Mouse (Mus musculus): ENCODE measurements around the gene Racgap1. TPM values are rescaled to one million over a fixed set of nuclear protein-coding genes. Genes with fewer than 3 reads are reported as not detected.
A peak's percentile ranks its signal among the peaks of the same experiment; 100 is the strongest.

The Racgap1 gene
- total and polyA plus RNA-seq, 2 experiments from 2014 or later = 27.2 to 32.9 TPM

GRCm38 (mm10) chr15:99644776-99645175 lies 6.7 kb downstream of the Racgap1 start:
- TF ChIP-seq CTCF (IDR thresholded peaks at IDR 0.05) = no peak
- H3K4me1 ChIP-seq (ENCODE audit: insufficient read depth, low read length) = peaks cover 10% of the 10 kb centered on the region; the same call in 1 of the 2 replicates
- H3K27me3 ChIP-seq (ENCODE audit: insufficient read depth, low read length) = no peaks in the 10 kb centered on the region
- H3K9ac ChIP-seq (replicated peaks; ENCODE audit: low read length, poor library complexity, severe bottlenecking) = no peak overlapping the region
- DNase-seq (ENCODE audit: low spot score) = peak; percentile 65
- WGBS = 17% methylated on average over 7 of the region's 7 CpGs
- H3K36me3 ChIP-seq (ENCODE audit: insufficient read depth, low read length) = no peaks in the 10 kb centered on the region
- 0 out of 2 replicates have a peak, but pooled peaks have one; percentile 56 for ATAC-seq (ENCODE audit: low FRiP score)
- H3K27ac ChIP-seq (ENCODE audit: low read depth, low read length) = peak overlapping the region; percentile 33; the same call in 1 of the 2 replicates
- H3K4me3 ChIP-seq (ENCODE audit: low read depth, low read length) = no peak overlapping the region
- peak overlapping the region; percentile 1; the same call in 1 of the 2 replicates for H3K4me2 ChIP-seq (ENCODE audit: low read depth, low read length, poor library complexity, severe bottlenecking)
- no peaks in the 10 kb centered on the region for H3K9me3 ChIP-seq (ENCODE audit: low read length)

GRCm38 (mm10) chr15:99643832-99644231 lies 7.6 kb downstream of the Racgap1 start:
- Histone ChIP-seq H3K36me3 (ENCODE audit: insufficient read depth, low read length) (no peaks in the 10 kb centered on the region), H3K27me3 (ENCODE audit: insufficient read depth, low read length) (no peaks in the 10 kb centered on the region), H3K9me3 (ENCODE audit: low read length) (no peaks in the 10 kb centered on the region), H3K4me1 (ENCODE audit: insufficient read depth, low read length) (peaks cover 10% of the 10 kb centered on the region; the same call in 1 of the 2 replicates), H3K27ac (ENCODE audit: low read depth, low read length) (no peak overlapping the region), H3K4me3 (ENCODE audit: low read depth, low read length) (no peak overlapping the region), H3K4me2 (ENCODE audit: low read depth, low read length, poor library complexity, severe bottlenecking) (no peak overlapping the region), H3K9ac (replicated peaks; ENCODE audit: low read length, poor library complexity, severe bottlenecking) (no peak overlapping the region)
- 63% methylated on average over 10 of the region's 10 CpGs for WGBS
- no peak for TF ChIP-seq CTCF (IDR thresholded peaks at IDR 0.05)
- no peak for ATAC-seq (ENCODE audit: low FRiP score)
- DNase-seq (ENCODE audit: low spot score) = no peak

GRCm38 (mm10) chr15:99642622-99643021 lies 8.8 kb downstream of the Racgap1 start:
- Histone ChIP-seq H3K27ac (ENCODE audit: low read depth, low read length) (no peak overlapping the region), H3K4me2 (ENCODE audit: low read depth, low read length, poor library complexity, severe bottlenecking) (no peak overlapping the region), H3K9ac (replicated peaks; ENCODE audit: low read length, poor library complexity, severe bottlenecking) (no peak overlapping the region), H3K36me3 (ENCODE audit: insufficient read depth, low read length) (no peaks in the 10 kb centered on the region), H3K4me3 (ENCODE audit: low read depth, low read length) (no peak overlapping the region), H3K27me3 (ENCODE audit: insufficient read depth, low read length) (no peaks in the 10 kb centered on the region), H3K4me1 (ENCODE audit: insufficient read depth, low read length) (peaks cover 10% of the 10 kb centered on the region; the same call in 1 of the 2 replicates), H3K9me3 (ENCODE audit: low read length) (no peaks in the 10 kb centered on the region)
- ATAC-seq (ENCODE audit: low FRiP score) (no peak), DNase-seq (ENCODE audit: low spot score) (no peak)
- 63% methylated on average over 6 of the region's 6 CpGs for WGBS
- no peak for TF ChIP-seq CTCF (IDR thresholded peaks at IDR 0.05)

- ATAC-seq (ENCODE audit: low FRiP score) (no peak), DNase-seq (ENCODE audit: low spot score) (no peak)
- Histone ChIP-seq H3K9me3 (ENCODE audit: low read length) (no peaks in the 10 kb centered on the region), H3K4me2 (ENCODE audit: low read depth, low read length, poor library complexity, severe bottlenecking) (no peak overlapping the region), H3K4me3 (ENCODE audit: low read depth, low read length) (no peak overlapping the region), H3K4me1 (ENCODE audit: insufficient read depth, low read length) (no peaks in the 10 kb centered on the region), H3K27ac (ENCODE audit: low read depth, low read length) (peak overlapping the region; percentile 28), H3K9ac (replicated peaks; ENCODE audit: low read length, poor library complexity, severe bottlenecking) (no peak overlapping the region), H3K36me3 (ENCODE audit: insufficient read depth, low read length) (no peaks in the 10 kb centered on the region), H3K27me3 (ENCODE audit: insufficient read depth, low read length) (no peaks in the 10 kb centered on the region)
- 60% methylated on average over 5 of the region's 5 CpGs for WGBS
- no peak for TF ChIP-seq CTCF (IDR thresholded peaks at IDR 0.05)
Observed at GRCm38 (mm10) chr15:99638124-99638485, 13.4 kb downstream of the Racgap1 start.

GRCm38 (mm10) chr15:99637405-99638123 lies 13.9 kb downstream of the Racgap1 start:
- WGBS = 25% methylated on average over 12 of the region's 12 CpGs
- no peaks in the 10 kb centered on the region for H3K36me3 ChIP-seq (ENCODE audit: insufficient read depth, low read length)
- H3K4me3 ChIP-seq (ENCODE audit: low read depth, low read length) = no peak overlapping the region
- DNase-seq (ENCODE audit: low spot score) = no peak
- ATAC-seq (ENCODE audit: low FRiP score) = no peak
- peak overlapping the region; percentile 28 for H3K27ac ChIP-seq (ENCODE audit: low read depth, low read length)
- peak overlapping the region; percentile 22; the same call in 1 of the 2 replicates for H3K4me2 ChIP-seq (ENCODE audit: low read depth, low read length, poor library complexity, severe bottlenecking)
- 0 out of 2 replicates have a peak overlapping the region, but pooled peaks have one; percentile 33 for H3K9ac ChIP-seq (replicated peaks; ENCODE audit: low read length, poor library complexity, severe bottlenecking)
- TF ChIP-seq CTCF (IDR thresholded peaks at IDR 0.05) = no peak
- no peaks in the 10 kb centered on the region for H3K4me1 ChIP-seq (ENCODE audit: insufficient read depth, low read length)
- H3K27me3 ChIP-seq (ENCODE audit: insufficient read depth, low read length) = no peaks in the 10 kb centered on the region
- no peaks in the 10 kb centered on the region for H3K9me3 ChIP-seq (ENCODE audit: low read length)

- no peaks in the 10 kb centered on the region for H3K4me1 ChIP-seq (ENCODE audit: insufficient read depth, low read length)
- WGBS = 95% methylated on average over 7 of the region's 7 CpGs
Observed at GRCm38 (mm10) chr15:99634702-99635101, 16.8 kb downstream of the Racgap1 start.

More at GRCm38 (mm10) chr15:99634702-99635101, 16.8 kb downstream of the Racgap1 start:
- TF ChIP-seq CTCF (IDR thresholded peaks at IDR 0.05) = no peak
- ATAC-seq (ENCODE audit: low FRiP score) (no peak), DNase-seq (ENCODE audit: low spot score) (no peak)
- H3K27me3 ChIP-seq (ENCODE audit: insufficient read depth, low read length) = no peaks in the 10 kb centered on the region
- H3K4me3 ChIP-seq (ENCODE audit: low read depth, low read length) = no peak overlapping the region
- no peaks in the 10 kb centered on the region for H3K9me3 ChIP-seq (ENCODE audit: low read length)
- no peak overlapping the region for H3K9ac ChIP-seq (replicated peaks; ENCODE audit: low read length, poor library complexity, severe bottlenecking)
- no peak overlapping the region for H3K4me2 ChIP-seq (ENCODE audit: low read depth, low read length, poor library complexity, severe bottlenecking)
- H3K27ac ChIP-seq (ENCODE audit: low read depth, low read length) = no peak overlapping the region
- 0 out of 2 replicates have a peak, but pooled peaks cover 4% of the 10 kb centered on the region for H3K36me3 ChIP-seq (ENCODE audit: insufficient read depth, low read length)
